Mouse (Mus musculus) cortical plate, adult 2 months (tissue): ENCODE data around the gene Pdia4.

Experiments
- CTCF ChIP-seq: fragments of 200-500 bp; IDR thresholded peaks from 2 replicates; pipeline ENCODE4 v1.5.1; 2011; ENCODE audit warnings: mild to moderate bottlenecking, control low read depth, low read length; ENCODE audit not compliant: insufficient read depth; ENCODE audit errors: extremely low read depth
- POLR2A ChIP-seq: fragments of 200-500 bp; IDR thresholded peaks from 2 replicates; pipeline ENCODE4 v1.6.1; 2011; ENCODE audit warnings: mild to moderate bottlenecking, low read length, control low read depth; ENCODE audit not compliant: insufficient read depth; ENCODE audit errors: extremely low read depth

GRCm38 (mm10) chr6:47809053-47809452 is 4.2 kb downstream of the Pdia4 start:
- TF ChIP-seq CTCF (no peak), POLR2A (no peak)
